Mouse (Mus musculus): ENCODE measurements around the gene Nog.

DNA sequence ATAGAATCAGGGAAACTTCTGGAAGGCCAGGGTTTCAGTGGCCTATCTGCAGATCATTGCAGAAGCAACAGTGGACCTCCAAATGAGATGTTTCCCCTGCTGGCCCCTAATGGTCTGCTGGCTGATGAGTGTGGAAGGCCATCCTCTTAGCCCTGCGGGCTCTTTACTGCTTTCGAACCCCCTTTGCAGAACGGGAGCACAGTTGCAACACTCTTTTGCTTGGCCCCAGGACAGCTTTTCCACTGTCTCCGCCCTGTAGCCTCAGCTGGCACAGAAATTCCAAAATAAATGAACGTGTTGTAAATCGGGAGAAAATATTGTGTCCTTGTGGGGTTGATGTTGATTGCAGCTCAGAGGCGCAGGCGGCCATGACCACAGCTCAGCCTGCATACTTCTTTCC, 37.7 kb upstream of the Nog start:
- no peak for TF ChIP-seq CTCF (IDR thresholded peaks at IDR 0.05; ENCODE audit: low read depth)
- no peak for TF ChIP-seq EP300 (IDR thresholded peaks at IDR 0.05; ENCODE audit: low read depth)
